Mouse (Mus musculus) bone marrow macrophage, adult 2 months (primary cell): Measurements from ENCODE around the gene Cdca3.

ENCODE experiments used
- CTCF ChIP-seq: IDR thresholded peaks from 2 replicates; pipeline ENCODE4 v1.5.1; 2012; ENCODE audit warnings: low read depth, mild to moderate bottlenecking, low read length, moderate library complexity
- POLR2A ChIP-seq: IDR thresholded peaks from 2 replicates; pipeline ENCODE4 v1.6.1; 2012; ENCODE audit warnings: mild to moderate bottlenecking, low read depth, low read length, borderline replicate concordance

DNA sequence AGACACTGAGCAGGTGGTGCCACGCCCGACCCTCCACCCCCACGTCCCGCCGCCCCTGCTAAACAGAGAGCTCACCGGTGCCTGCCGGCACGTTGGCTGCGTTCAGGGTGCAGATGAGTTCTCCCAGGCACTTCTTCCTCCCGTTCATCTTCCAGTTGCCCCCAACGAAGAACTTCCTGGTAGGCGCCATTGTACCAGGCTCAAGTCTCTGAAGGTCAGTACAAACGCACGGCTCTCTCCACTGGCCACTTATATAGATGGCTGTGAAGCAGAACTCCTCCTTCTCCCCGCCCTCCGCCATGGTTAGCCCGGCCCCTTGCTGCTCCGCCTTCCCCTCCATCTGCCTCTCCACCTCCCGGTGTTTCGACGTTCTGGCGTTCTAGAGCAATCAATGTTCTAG lies 15.4 kb upstream of the Cdca3 start, which contains the start of gene Tpi1:
- TF ChIP-seq CTCF = no peak
- TF ChIP-seq POLR2A = peak; percentile 90; the same call in 1 of the 2 replicates
